35 mouse cellular contexts compared by ENCODE assay signal in genomic region chr2:139120905-139121304, GRCm38 (mm10).
"Had no signal": no experiment of that assay in that cellular context is flagged by ENCODE, and none has a peak within 500 bp of the region (broad histone marks: within the 10 kb centered on the region; RNA-seq: fewer than 3 reads in every experiment).

No protein-coding gene starts in this region.

- DNase-seq: heart, postnatal 10 days; heart, postnatal 14 days; heart, postnatal 36 days; heart, postnatal 4 days; kidney, adult 11 months; kidney, adult 18-20 months; kidney, adult 2 months; kidney, adult 8-10 months; kidney, adult 9 months; kidney, postnatal 10 days; kidney, postnatal 14 days; kidney, postnatal 25 days; kidney, postnatal 36 days; kidney, postnatal 4 days; layer of hippocampus, adult 9-11 months; layer of hippocampus, postnatal 36 days had no signal

- H3K36me3 ChIP-seq: heart, embryonic 10.5 days; heart, embryonic 12.5 days; heart, embryonic 13.5 days; heart, embryonic 15.5 days; hindbrain, embryonic 10.5 days; hindbrain, embryonic 12.5 days; hindbrain, embryonic 13.5 days; hindbrain, embryonic 15.5 days; intestine, embryonic 15.5 days; kidney, embryonic 15.5 days had no signal

- H3K27me3 ChIP-seq: heart, embryonic 12.5 days; heart, embryonic 13.5 days; heart, embryonic 15.5 days; hindbrain, embryonic 12.5 days; hindbrain, embryonic 13.5 days; hindbrain, embryonic 15.5 days; intestine, embryonic 15.5 days; kidney, embryonic 15.5 days had no signal

- H3K4me1 ChIP-seq: heart, embryonic 10.5 days; heart, embryonic 12.5 days; heart, embryonic 13.5 days; heart, embryonic 15.5 days; hindbrain, embryonic 10.5 days; hindbrain, embryonic 12.5 days; hindbrain, embryonic 13.5 days; hindbrain, embryonic 15.5 days; intestine, embryonic 15.5 days; kidney, embryonic 15.5 days had no signal

- H3K4me2 ChIP-seq: heart, embryonic 11.5 days; heart, embryonic 12.5 days; heart, embryonic 13.5 days; heart, embryonic 15.5 days; hindbrain, embryonic 12.5 days; hindbrain, embryonic 13.5 days; hindbrain, embryonic 14.5 days; hindbrain, embryonic 15.5 days; intestine, embryonic 15.5 days; kidney, embryonic 15.5 days had no signal

- H3K9ac ChIP-seq: heart, embryonic 12.5 days; heart, embryonic 13.5 days; heart, embryonic 15.5 days; hindbrain, embryonic 12.5 days; hindbrain, embryonic 13.5 days; hindbrain, embryonic 14.5 days; hindbrain, embryonic 15.5 days; intestine, embryonic 15.5 days; kidney, embryonic 15.5 days had no signal

- ATAC-seq: hindbrain, embryonic 16.5 days; hindbrain, postnatal 0 days; inflammation-experienced regulatory T-cells, adult 6 months; intestine, embryonic 15.5 days; intestine, embryonic 16.5 days; intestine, postnatal 0 days had no signal

- H3K4me3 ChIP-seq: heart, embryonic 10.5 days; heart, embryonic 12.5 days; heart, embryonic 13.5 days; heart, embryonic 15.5 days; hindbrain, embryonic 10.5 days; hindbrain, embryonic 12.5 days; hindbrain, embryonic 13.5 days; hindbrain, embryonic 15.5 days; intestine, embryonic 15.5 days; kidney, embryonic 15.5 days; layer of hippocampus, adult 2 months had no signal

- H3K27ac ChIP-seq: heart, embryonic 10.5 days; heart, embryonic 13.5 days; heart, embryonic 15.5 days; hindbrain, embryonic 10.5 days; hindbrain, embryonic 12.5 days; hindbrain, embryonic 13.5 days; hindbrain, embryonic 14.5 days; hindbrain, embryonic 15.5 days; hindbrain, postnatal 0 days; intestine, embryonic 15.5 days; kidney, embryonic 15.5 days; kidney, postnatal 0 days; layer of hippocampus, adult 2 months had no signal

- H3K9me3 ChIP-seq: heart, embryonic 10.5 days; heart, embryonic 12.5 days; heart, embryonic 13.5 days; heart, embryonic 15.5 days; hindbrain, embryonic 10.5 days; hindbrain, embryonic 12.5 days; hindbrain, embryonic 13.5 days; hindbrain, embryonic 15.5 days; intestine, embryonic 15.5 days; kidney, embryonic 15.5 days had no signal
